Comparison of ENCODE assay signal across 21 mouse cellular contexts in genomic region chr14:103472554-103472905, GRCm38 (mm10). TPM values are rescaled to one million over a fixed set of nuclear protein-coding genes. Genes with fewer than 3 reads are reported as not detected.
DNase-seq lines count a peak whose midpoint lies in the region; ATAC-seq and TF ChIP-seq lines count a peak whose summit lies in the region.
"Had no signal": no experiment of that assay in that cellular context is flagged by ENCODE, and none has a peak within 500 bp of the region (broad histone marks: within the 10 kb centered on the region; RNA-seq: fewer than 3 reads in every experiment).

No protein-coding gene starts in this region.

- H3K4me3 ChIP-seq in heart, embryonic 12.5 days, result no peak overlapping the region
- no peak overlapping the region for H3K4me3 ChIP-seq in heart, embryonic 10.5 days
- no peak overlapping the region for H3K4me3 ChIP-seq in layer of hippocampus, adult 2 months
- no peak overlapping the region for H3K4me3 ChIP-seq in myocyte
- H3K4me3 ChIP-seq: embryonic facial prominence, embryonic 12.5 days; liver, embryonic 12.5 days; midbrain, embryonic 13.5 days had no signal

- WGBS in heart, embryonic 12.5 days, result 71% methylated on average over 2 of the region's 2 CpGs
- WGBS in heart, embryonic 10.5 days, result 77% methylated on average over 2 of the region's 2 CpGs

- no peak overlapping the region for H3ac ChIP-seq in myocyte (ENCODE audit: control insufficient read depth, insufficient read length)

- no peak for DNase-seq in heart, embryonic 10.5 days (ENCODE audit: low spot score)
- DNase-seq in layer of hippocampus, adult 2 months (ENCODE audit: low spot score in 2 of 2), result no peak
- no peak for DNase-seq in layer of hippocampus, adult 8-10 months (ENCODE audit: low spot score in 2 of 2)
- DNase-seq in brain, embryonic 14.5 days (ENCODE audit: low read depth), result peak; percentile 62
- DNase-seq in right cerebral cortex, postnatal 4 days, result no peak
- DNase-seq: embryo, embryonic 11 days; kidney, adult 11 months; kidney, postnatal 25 days; liver, postnatal 0 days; lung, postnatal 36 days; spleen, adult 18-20 months; thymus, postnatal 25 days had no signal

- no peaks in the 10 kb centered on the region for H3K27me3 ChIP-seq in heart, embryonic 12.5 days (replicated peaks)
- no peaks in the 10 kb centered on the region for H3K27me3 ChIP-seq in heart, embryonic 10.5 days (ENCODE audit: insufficient read depth, poor library complexity, severe bottlenecking)
- no peaks in the 10 kb centered on the region for H3K27me3 ChIP-seq in myocyte (ENCODE audit: control insufficient read depth, insufficient read depth, insufficient read length)
- H3K27me3 ChIP-seq: embryonic facial prominence, embryonic 12.5 days; liver, embryonic 12.5 days; midbrain, embryonic 13.5 days had no signal

- 0 out of 2 replicates have a peak overlapping the region, but pooled peaks have one; percentile 41 for H3K27ac ChIP-seq in heart, embryonic 12.5 days (ENCODE audit: poor library complexity, severe bottlenecking)
- H3K27ac ChIP-seq in heart, embryonic 10.5 days, result no peak overlapping the region
- H3K27ac ChIP-seq in layer of hippocampus, adult 2 months, result peak overlapping the region; percentile 73; the same call in 1 of the 2 replicates
- H3K27ac ChIP-seq: embryonic facial prominence, embryonic 12.5 days; hindbrain, embryonic 14.5 days; liver, embryonic 12.5 days; midbrain, embryonic 13.5 days had no signal

- H3K4me2 ChIP-seq in heart, embryonic 12.5 days, result peak overlapping the region; percentile 36
- peak overlapping the region; percentile 44 for H3K4me2 ChIP-seq in myocyte (ENCODE audit: low read depth)
- H3K4me2 ChIP-seq: embryonic facial prominence, embryonic 12.5 days; hindbrain, embryonic 14.5 days; liver, embryonic 12.5 days; midbrain, embryonic 13.5 days had no signal

- no peak for ATAC-seq in heart, embryonic 12.5 days (ENCODE audit: insufficient number of reproducible peaks, low FRiP score)
- ATAC-seq: inflammation-experienced regulatory T-cells, adult 6 months; liver, embryonic 12.5 days; liver, postnatal 0 days had no signal

- H3K9ac ChIP-seq in heart, embryonic 12.5 days, result no peak overlapping the region
- H3K9ac ChIP-seq: embryonic facial prominence, embryonic 12.5 days; hindbrain, embryonic 14.5 days; liver, embryonic 12.5 days; liver, postnatal 0 days; midbrain, embryonic 13.5 days had no signal

- H3K4me1 ChIP-seq in heart, embryonic 12.5 days (replicated peaks), result peaks cover 21% of the 10 kb centered on the region
- H3K4me1 ChIP-seq in heart, embryonic 10.5 days, result peaks cover 17% of the 10 kb centered on the region
- H3K4me1 ChIP-seq: embryonic facial prominence, embryonic 12.5 days; liver, embryonic 12.5 days had no signal

- no peak for TF ChIP-seq CTCF in layer of hippocampus, adult 2 months (conservative IDR thresholded peaks at IDR 0.05)
- no peak for TF ChIP-seq CTCF in brain, embryonic 14.5 days (IDR thresholded peaks at IDR 0.05; ENCODE audit: borderline replicate concordance, extremely low read depth, insufficient read depth, insufficient read length)

- H3K9me3 ChIP-seq in heart, embryonic 12.5 days (replicated peaks), result no peaks in the 10 kb centered on the region
- no peaks in the 10 kb centered on the region for H3K9me3 ChIP-seq in heart, embryonic 10.5 days
- H3K9me3 ChIP-seq: embryonic facial prominence, embryonic 12.5 days; liver, embryonic 12.5 days; midbrain, embryonic 13.5 days had no signal

- no peak for TF ChIP-seq POLR2A in brain, embryonic 14.5 days (IDR thresholded peaks at IDR 0.05; ENCODE audit: borderline replicate concordance, extremely low read depth, insufficient read depth, insufficient read length, poor library complexity, severe bottlenecking)
- TF ChIP-seq POLR2A in myocyte (IDR thresholded peaks at IDR 0.05; ENCODE audit: insufficient read length, low read depth), result no peak

- H3K79me2 ChIP-seq in myocyte (ENCODE audit: control insufficient read depth, insufficient read depth), result no peaks in the 10 kb centered on the region

- H3K36me3 ChIP-seq in heart, embryonic 12.5 days, result no peaks in the 10 kb centered on the region
- H3K36me3 ChIP-seq in heart, embryonic 10.5 days, result no peaks in the 10 kb centered on the region
- no peaks in the 10 kb centered on the region for H3K36me3 ChIP-seq in myocyte (ENCODE audit: control insufficient read depth, insufficient read depth)
- H3K36me3 ChIP-seq: embryonic facial prominence, embryonic 12.5 days; liver, embryonic 12.5 days; midbrain, embryonic 13.5 days had no signal

TF ChIP-seq in myocyte, 11 proteins besides CTCF, POLR2A, EP300 and RAD21:
- no peak for TF ChIP-seq SRF (IDR thresholded peaks at IDR 0.05; ENCODE audit: control insufficient read depth, insufficient read length, low read depth)
- TF ChIP-seq TCF3 (IDR thresholded peaks at IDR 0.05; ENCODE audit: insufficient read length, low read depth), result no peak
- no peak for TF ChIP-seq REST (IDR thresholded peaks at IDR 0.05; ENCODE audit: insufficient read depth, insufficient read length)
- TF ChIP-seq E2F4 (IDR thresholded peaks at IDR 0.05; ENCODE audit: insufficient read depth), result no peak
- no peak for TF ChIP-seq MYOG (IDR thresholded peaks at IDR 0.05; ENCODE audit: control insufficient read depth in 1 of 3, insufficient read depth in 1 of 3, insufficient read length in 2 of 3, low read depth in 2 of 3)
- no peak for TF ChIP-seq USF1 (IDR thresholded peaks at IDR 0.05; ENCODE audit: low read depth)
- TF ChIP-seq CEBPB (IDR thresholded peaks at IDR 0.05; ENCODE audit: insufficient read depth, poor library complexity, severe bottlenecking), result no peak
- TF ChIP-seq MYOD1 (IDR thresholded peaks at IDR 0.05; ENCODE audit: control insufficient read depth in 1 of 3, insufficient read length in 2 of 3, low read depth in 2 of 3), result no peak
- no peak for TF ChIP-seq TCF12 (IDR thresholded peaks at IDR 0.05; ENCODE audit: insufficient read depth, poor library complexity, severe bottlenecking)

RNA-seq across cellular contexts. Expression of gene Scel, which starts 40.6 kb away (rescaled TPM):
- polyA plus RNA-seq in heart, embryonic 12.5 days (2016; fragmentation: Nextera tagmentation; extraction: Ambion mirVana), result 0.22 and 0.31 TPM in 2 replicates
- polyA plus RNA-seq in heart, embryonic 10.5 days (2016; fragmentation: Nextera tagmentation; extraction: Ambion mirVana), result 0.42 and 0.89 TPM in 2 replicates
- total RNA-seq in layer of hippocampus, adult 2 months (2021), result 1 to 10 TPM in 1 of 2 experiments, under 1 TPM in 1; 0.87 to 1.1 TPM
- total RNA-seq in layer of hippocampus, adult 8-10 months (2022), result 1 to 10 TPM; 1.0 to 1.6 (median 1.2) TPM
- 0.38 and 0.55 TPM in 2 replicates for polyA plus RNA-seq in brain, embryonic 14.5 days (2012; rRNA removed)
- not detected for polyA plus RNA-seq in myocyte (2012; fragmentation: generic; extraction: Trizol)
- total RNA-seq: adrenal gland, postnatal 10 days; granulocyte monocyte progenitor cell, adult 5-6 weeks had no signal
- polyA plus RNA-seq: liver, postnatal 0 days had no signal
